Mouse (Mus musculus) ES-E14 (cell line): ENCODE measurements around the gene Rabep2. TPM values are rescaled to one million over a fixed set of nuclear protein-coding genes. Genes with fewer than 3 reads are reported as not detected.

ENCODE experiments used
- DNase-seq: peaks from one replicate; pipeline ENCODE4 v3.0.0-alpha.2; 2013; ENCODE audit warnings: low read depth, low spot score
- H3K27ac ChIP-seq: 2 replicates; pipeline ENCODE4 v1.5.1; 2012; ENCODE audit warnings: low read depth, mild to moderate bottlenecking, low read length, moderate library complexity, mixed read lengths; ENCODE audit not compliant: poor library complexity, insufficient read depth, severe bottlenecking
- H3K36me3 ChIP-seq: 2 replicates; pipeline ENCODE4 v1.6.1; 2012; ENCODE audit warnings: mild to moderate bottlenecking, low read length, moderate library complexity, mixed read lengths; ENCODE audit not compliant: control insufficient read depth, poor library complexity, insufficient read depth, severe bottlenecking
- H3K4me1 ChIP-seq, 2 experiments: fragments of 150-350 bp in 1 of 2; sonication (generic) in 1 of 2; 2 replicates each; pipeline ENCODE4 v1.6.1; 2012; ENCODE audit warnings: low read length in 2 of 2, mild to moderate bottlenecking in 1 of 2, mixed read lengths in 1 of 2; ENCODE audit not compliant: control insufficient read depth in 2 of 2, insufficient read depth in 2 of 2, poor library complexity in 1 of 2
- H3K4me3 ChIP-seq, 2 experiments: fragments of 150-350 bp in 1 of 2; sonication (generic) in 1 of 2; 2 replicates each; pipeline ENCODE4 v1.5.1; 2012; ENCODE audit warnings: low read length in 2 of 2, low read depth in 1 of 2, mild to moderate bottlenecking in 1 of 2, mixed read lengths in 1 of 2; ENCODE audit not compliant: insufficient read depth in 1 of 2, poor library complexity in 1 of 2, severe bottlenecking in 1 of 2
- H3K9ac ChIP-seq: 2 replicates; pipeline ENCODE4 v1.6.1; 2012; ENCODE audit warnings: low read depth, mild to moderate bottlenecking, low read length, mixed read lengths; ENCODE audit not compliant: poor library complexity, insufficient read depth, severe bottlenecking
- H3K9me3 ChIP-seq: fragments of 150-350 bp; sonication (generic); 2 replicates; pipeline ENCODE4 v1.6.1; 2012; ENCODE audit warnings: low read depth, mild to moderate bottlenecking, low read length; ENCODE audit not compliant: control insufficient read depth, insufficient read depth
- CHD2 ChIP-seq: IDR thresholded peaks from 2 replicates; pipeline ENCODE4 v1.6.1; 2014; ENCODE audit warnings: mild to moderate bottlenecking, low read depth, low read length, inconsistent platforms
- HCFC1 ChIP-seq: IDR thresholded peaks from 2 replicates; pipeline ENCODE4 v1.6.1; 2012; ENCODE audit warnings: low read length, inconsistent platforms, borderline replicate concordance; ENCODE audit not compliant: insufficient read depth
- MAFK ChIP-seq: IDR thresholded peaks from 2 replicates; pipeline ENCODE4 v1.6.1; 2014; ENCODE audit warnings: mild to moderate bottlenecking, low read depth, low read length, inconsistent platforms; ENCODE audit not compliant: insufficient read depth
- ZC3H11A ChIP-seq: IDR thresholded peaks from 2 replicates; pipeline ENCODE4 v1.6.1; 2012; ENCODE audit warnings: low read depth, mild to moderate bottlenecking, inconsistent platforms, low read length, borderline replicate concordance
- ZNF384 ChIP-seq: IDR thresholded peaks from 2 replicates; pipeline ENCODE4 v1.6.1; 2012; ENCODE audit warnings: low read depth, low read length, inconsistent platforms
- in situ Hi-C, 2 experiments: fragments of 600-800 bp; cut with MboI; formaldehyde crosslinking; loops; one replicate each; pipeline ENCODE4 v1.15.1; 2025; ENCODE audit warnings: low sequenced_read_pairs in 2 of 2, inconsistent platforms in 1 of 2; ENCODE audit not compliant: unreplicated experiment in 2 of 2
- total RNA-seq: library from RNA; depleted of rRNA; stranded (reverse); fragments of 300-350 nt; gene quantifications from 2 replicates; pipeline ENCODE4 v1.2.3, GENCODE M21; 2012

The Rabep2 gene
- total RNA-seq, 1 experiment = 22.1 TPM

- Histone ChIP-seq H3K4me1 (peaks cover 3 to 32% of the 10 kb centered on the region in 2 experiments; a peak in 3 of 4 replicates), H3K9me3 (no peaks in the 10 kb centered on the region), H3K9ac (no peak overlapping the region), H3K4me3 (no peak overlapping the region), H3K36me3 (peaks cover under 1% of the 10 kb centered on the region; the same call in 1 of the 2 replicates), H3K27ac (no peak overlapping the region)
- DNase-seq = no peak
- in situ Hi-C loops = no loop called here
- no peak for TF ChIP-seq CHD2
- TF ChIP-seq MAFK = no peak
- no peak for TF ChIP-seq HCFC1
- no peak for TF ChIP-seq ZC3H11A
- no peak for TF ChIP-seq ZNF384
Measured at GRCm38 (mm10) chr7:126461626-126462025, 33.1 kb downstream of the Rabep2 start.

- H3K36me3 ChIP-seq = peaks cover 12% of the 10 kb centered on the region
- no peak within 1 kb of the TSS for H3K27ac ChIP-seq
- in situ Hi-C loops = no loop called here
- TF ChIP-seq ZNF384 (no peak), HCFC1 (no peak), MAFK (no peak), CHD2 (no peak), ZC3H11A (no peak)
- no peak within 1 kb of the TSS for H3K9ac ChIP-seq
- DNase-seq = no peak
- no peaks in the 10 kb centered on the region for H3K9me3 ChIP-seq
- H3K4me1 ChIP-seq = peaks cover 3 to 40% of the 10 kb centered on the region in 2 experiments; a peak in 3 of 4 replicates
- H3K4me3 ChIP-seq = no peak within 1 kb of the TSS
Measured at GRCm38 (mm10) chr7:126463004-126463403, 34.4 kb downstream of the Rabep2 start, which contains the start of gene Atp2a1. Gene Atp2a1, minus strand, starts transcription at chr7:126463108.

GRCm38 (mm10) chr7:126463547-126463946, 35.0 kb downstream of the Rabep2 start:
- Histone ChIP-seq H3K9ac (no peak overlapping the region), H3K4me1 (peaks cover 3 to 43% of the 10 kb centered on the region in 2 experiments; a peak in 3 of 4 replicates), H3K4me3 (no peak overlapping the region), H3K9me3 (no peaks in the 10 kb centered on the region), H3K27ac (no peak overlapping the region), H3K36me3 (peaks cover 18% of the 10 kb centered on the region)
- DNase-seq = no peak
- in situ Hi-C loops = no loop called here
- TF ChIP-seq CHD2 = no peak
- TF ChIP-seq ZNF384 = no peak
- no peak for TF ChIP-seq ZC3H11A
- TF ChIP-seq MAFK = no peak
- TF ChIP-seq HCFC1 = no peak

- TF ChIP-seq HCFC1 = no peak
- TF ChIP-seq MAFK = no peak
- no peak for TF ChIP-seq ZNF384
- TF ChIP-seq CHD2 = no peak
- TF ChIP-seq ZC3H11A = no peak
- peaks cover 23% of the 10 kb centered on the region for H3K36me3 ChIP-seq
- H3K9me3 ChIP-seq = no peaks in the 10 kb centered on the region
- in situ Hi-C loops = no loop called here
- no peak overlapping the region for H3K27ac ChIP-seq
- no peak overlapping the region for H3K9ac ChIP-seq
- no peak overlapping the region for H3K4me3 ChIP-seq
- no peak for DNase-seq
- H3K4me1 ChIP-seq = peaks cover 3 to 43% of the 10 kb centered on the region in 2 experiments; a peak in 3 of 4 replicates
Measured at GRCm38 (mm10) chr7:126464121-126464520, 35.6 kb downstream of the Rabep2 start.

GRCm38 (mm10) chr7:126464836-126465235, 36.3 kb downstream of the Rabep2 start:
- peaks cover 29% of the 10 kb centered on the region for H3K36me3 ChIP-seq
- H3K4me1 ChIP-seq = peaks cover 3 to 43% of the 10 kb centered on the region in 2 experiments; a peak in 3 of 4 replicates
- H3K27ac ChIP-seq = no peak overlapping the region
- in situ Hi-C loops = no loop called here
- H3K4me3 ChIP-seq = no peak overlapping the region
- H3K9ac ChIP-seq = no peak overlapping the region
- DNase-seq = no peak
- no peak for TF ChIP-seq ZC3H11A
- TF ChIP-seq MAFK = no peak
- no peak for TF ChIP-seq HCFC1
- no peak for TF ChIP-seq ZNF384
- TF ChIP-seq CHD2 = no peak
- no peaks in the 10 kb centered on the region for H3K9me3 ChIP-seq
